Mouse (Mus musculus) thymus, adult 2 months (tissue): ENCODE data around the gene Plekha8. TPM values are rescaled to one million over a fixed set of nuclear protein-coding genes. Genes with fewer than 3 reads are reported as not detected.

Experiments used
- DNase-seq: peaks from one replicate; pipeline ENCODE4 v3.0.0; 2021
- H3K27ac ChIP-seq: fragments of 200-500 bp; 2 replicates; pipeline ENCODE4 v1.5.1; 2012; ENCODE audit warnings: low read length, control low read depth; ENCODE audit not compliant: control insufficient read depth, insufficient read depth
- H3K27me3 ChIP-seq: fragments of 200-500 bp; 2 replicates; pipeline ENCODE4 v1.6.1; 2012; ENCODE audit warnings: mild to moderate bottlenecking, low read length, moderate library complexity, mixed read lengths; ENCODE audit not compliant: control insufficient read depth, insufficient read depth
- H3K36me3 ChIP-seq: fragments of 200-500 bp; 2 replicates; pipeline ENCODE4 v1.6.1; 2012; ENCODE audit warnings: mild to moderate bottlenecking, low read length, moderate library complexity; ENCODE audit not compliant: control insufficient read depth, insufficient read depth
- H3K4me1 ChIP-seq: fragments of 200-500 bp; replicated peaks from 2 replicates; pipeline ENCODE4 v1.6.1; 2012; ENCODE audit warnings: low read length; ENCODE audit not compliant: control insufficient read depth, insufficient read depth
- H3K4me3 ChIP-seq: fragments of 200-500 bp; 2 replicates; pipeline ENCODE4 v1.5.1; 2012; ENCODE audit warnings: mild to moderate bottlenecking, low read length, control low read depth, moderate library complexity; ENCODE audit not compliant: control insufficient read depth, insufficient read depth
- CTCF ChIP-seq: fragments of 200-500 bp; IDR thresholded peaks from 2 replicates; pipeline ENCODE4 v1.5.1; 2012; ENCODE audit warnings: mild to moderate bottlenecking, control low read depth, low read length, moderate library complexity, borderline replicate concordance; ENCODE audit not compliant: control insufficient read depth, poor library complexity, insufficient read depth; ENCODE audit errors: extremely low read depth
- POLR2A ChIP-seq: fragments of 200-500 bp; IDR thresholded peaks from 2 replicates; pipeline ENCODE4 v1.6.1; 2012; ENCODE audit warnings: mild to moderate bottlenecking, low read length, control low read depth, moderate library complexity; ENCODE audit not compliant: control insufficient read depth, poor library complexity, insufficient read depth; ENCODE audit errors: extremely low read depth
- WGBS: fragments of 180-500 bp; shearing (Covaris S2); methylation state at CpG from one replicate; pipeline ENCODE4 v1.1.7; 2018; 5-methylcytosine and 5-hydroxymethylcytosine counted together
- polyA plus RNA-seq: library from polyadenylated mRNA; depleted of rRNA; stranded (reverse); fragments of >200 nt; gene quantifications from 2 replicates; pipeline ENCODE4 v1.2.3, GENCODE M21; 2012

Plekha8 gene
- polyA plus RNA-seq, 1 experiment, result 0.94 TPM

GRCm38 (mm10) chr6:54564506-54564991, 30.4 kb upstream of the Plekha8 start:
- Histone ChIP-seq H3K27ac (no peak overlapping the region), H3K4me3 (no peak overlapping the region), H3K27me3 (peaks cover 14% of the 10 kb centered on the region), H3K4me1 (0 out of 2 replicates have a peak, but pooled peaks cover 3% of the 10 kb centered on the region), H3K36me3 (no peaks in the 10 kb centered on the region)
- DNase-seq, result no peak
- WGBS, result 56% methylated on average over 9 of the region's 9 CpGs
- TF ChIP-seq POLR2A, result no peak
- no peak for TF ChIP-seq CTCF

- Histone ChIP-seq H3K4me1 (0 out of 2 replicates have a peak, but pooled peaks cover 3% of the 10 kb centered on the region), H3K27ac (no peak overlapping the region), H3K36me3 (no peaks in the 10 kb centered on the region), H3K27me3 (peaks cover 14% of the 10 kb centered on the region), H3K4me3 (no peak overlapping the region)
- no peak for DNase-seq
- TF ChIP-seq POLR2A (no peak), CTCF (no peak)
- WGBS, result 71% methylated on average over 3 of the region's 3 CpGs
Measured at GRCm38 (mm10) chr6:54565012-54565411, 29.9 kb upstream of the Plekha8 start.

- Histone ChIP-seq H3K4me3 (peak within 1 kb of the TSS; percentile 5; the same call in 1 of the 2 replicates), H3K27me3 (peaks cover 14% of the 10 kb centered on the region), H3K27ac (no peak within 1 kb of the TSS), H3K4me1 (0 out of 2 replicates have a peak, but pooled peaks cover 3% of the 10 kb centered on the region), H3K36me3 (no peaks in the 10 kb centered on the region)
- TF ChIP-seq CTCF (no peak), POLR2A (no peak)
- WGBS, result 5% methylated on average over 60 of the region's 60 CpGs
- peak; percentile 39 for DNase-seq
Measured at GRCm38 (mm10) chr6:54565665-54566545, 29.0 kb upstream of the Plekha8 start, which contains the start of gene Scrn1. TSS of gene Scrn1 (minus strand) at chr6:54566489.

- TF ChIP-seq CTCF (no peak), POLR2A (no peak)
- Histone ChIP-seq H3K27ac (no peak overlapping the region), H3K4me3 (0 out of 2 replicates have a peak overlapping the region, but pooled peaks have one; percentile 5), H3K36me3 (no peaks in the 10 kb centered on the region), H3K27me3 (peaks cover 14% of the 10 kb centered on the region), H3K4me1 (0 out of 2 replicates have a peak, but pooled peaks cover 3% of the 10 kb centered on the region)
- 11% methylated on average over 6 of the region's 6 CpGs for WGBS
- DNase-seq, result no peak
Measured at GRCm38 (mm10) chr6:54566546-54566919, 28.4 kb upstream of the Plekha8 start.

- DNase-seq, result no peak
- WGBS, result 86% methylated on average over 7 of the region's 7 CpGs
- peaks cover 14% of the 10 kb centered on the region for H3K27me3 ChIP-seq
- H3K36me3 ChIP-seq, result no peaks in the 10 kb centered on the region
- H3K27ac ChIP-seq, result no peak overlapping the region
- TF ChIP-seq POLR2A, result no peak
- no peak for TF ChIP-seq CTCF
- no peak overlapping the region for H3K4me3 ChIP-seq
- 0 out of 2 replicates have a peak, but pooled peaks cover 3% of the 10 kb centered on the region for H3K4me1 ChIP-seq
Measured at GRCm38 (mm10) chr6:54569776-54570175, 25.1 kb upstream of the Plekha8 start.

- H3K36me3 ChIP-seq, result no peaks in the 10 kb centered on the region
- DNase-seq, result no peak
- no peak overlapping the region for H3K27ac ChIP-seq
- H3K4me1 ChIP-seq, result no peaks in the 10 kb centered on the region; the same call in 1 of the 2 replicates
- 43% methylated on average over 6 of the region's 6 CpGs for WGBS
- no peaks in the 10 kb centered on the region for H3K27me3 ChIP-seq
- TF ChIP-seq CTCF (no peak), POLR2A (no peak)
- H3K4me3 ChIP-seq, result no peak overlapping the region
Measured at GRCm38 (mm10) chr6:54573218-54573955, 21.5 kb upstream of the Plekha8 start.

GRCm38 (mm10) chr6:54586175-54586574, 8.7 kb upstream of the Plekha8 start:
- Histone ChIP-seq H3K27ac (no peak overlapping the region), H3K4me1 (no peaks in the 10 kb centered on the region), H3K27me3 (no peaks in the 10 kb centered on the region; the same call in 1 of the 2 replicates), H3K4me3 (no peak overlapping the region), H3K36me3 (no peaks in the 10 kb centered on the region)
- peak; percentile 56 for DNase-seq
- TF ChIP-seq CTCF (no peak), POLR2A (no peak)
- WGBS, result 8% methylated on average over 2 of the region's 2 CpGs
